Mouse (Mus musculus): ENCODE data around the gene Ccdc117. TPM values are rescaled to one million over a fixed set of nuclear protein-coding genes. Genes with fewer than 3 reads are reported as not detected.

Gene Ccdc117
- total RNA-seq, 1 experiment: 27.4 TPM

- Histone ChIP-seq H3K4me1 (ENCODE audit: control insufficient read depth in 2 of 2, insufficient read depth in 2 of 2, low read length in 2 of 2, poor library complexity in 1 of 2) (no peaks in the 10 kb centered on the region; a peak in 1 of 4 replicates), H3K9ac (ENCODE audit: insufficient read depth, low read depth, low read length, poor library complexity, severe bottlenecking) (no peak within 1 kb of the TSS), H3K9me3 (ENCODE audit: control insufficient read depth, insufficient read depth, low read depth, low read length) (no peaks in the 10 kb centered on the region), H3K27ac (ENCODE audit: insufficient read depth, low read depth, low read length, poor library complexity, severe bottlenecking) (no peak within 1 kb of the TSS), H3K36me3 (ENCODE audit: control insufficient read depth, insufficient read depth, low read length, poor library complexity, severe bottlenecking) (no peaks in the 10 kb centered on the region), H3K4me3 (ENCODE audit: insufficient read depth in 1 of 2, low read depth in 1 of 2, low read length in 2 of 2, poor library complexity in 1 of 2, severe bottlenecking in 1 of 2) (no peak within 1 kb of the TSS)
- no peak for DNase-seq (ENCODE audit: low read depth, low spot score)
- no peak for TF ChIP-seq MAFK (IDR thresholded peaks at IDR 0.05; ENCODE audit: insufficient read depth, low read depth, low read length)
- TF ChIP-seq ZC3H11A (IDR thresholded peaks at IDR 0.05; ENCODE audit: borderline replicate concordance, low read depth, low read length): no peak
- no peak for TF ChIP-seq ZNF384 (IDR thresholded peaks at IDR 0.05; ENCODE audit: low read depth, low read length)
- no peak for TF ChIP-seq HCFC1 (IDR thresholded peaks at IDR 0.05; ENCODE audit: borderline replicate concordance, insufficient read depth, low read length)
- TF ChIP-seq CHD2 (IDR thresholded peaks at IDR 0.05; ENCODE audit: low read depth, low read length): no peak
- in situ Hi-C loops (cut with MboI; ENCODE audit: low sequenced_read_pairs in 2 of 2, unreplicated experiment in 2 of 2): no loop called here
Observed at GRCm38 (mm10) chr11:5569474-5569873, 27.5 kb upstream of the Ccdc117 start, which contains the start of gene Ankrd36. TSS of gene Ankrd36 (plus strand) at chr11:5569684.

GRCm38 (mm10) chr11:5568082-5568481 lies 26.1 kb upstream of the Ccdc117 start:
- no peaks in the 10 kb centered on the region for H3K9me3 ChIP-seq (ENCODE audit: control insufficient read depth, insufficient read depth, low read depth, low read length)
- no peak overlapping the region for H3K27ac ChIP-seq (ENCODE audit: insufficient read depth, low read depth, low read length, poor library complexity, severe bottlenecking)
- in situ Hi-C loops (cut with MboI; ENCODE audit: low sequenced_read_pairs in 2 of 2, unreplicated experiment in 2 of 2): no loop called here
- no peak for DNase-seq (ENCODE audit: low read depth, low spot score)
- H3K9ac ChIP-seq (ENCODE audit: insufficient read depth, low read depth, low read length, poor library complexity, severe bottlenecking): no peak overlapping the region
- H3K4me3 ChIP-seq (ENCODE audit: insufficient read depth in 1 of 2, low read depth in 1 of 2, low read length in 2 of 2, poor library complexity in 1 of 2, severe bottlenecking in 1 of 2): no peak overlapping the region
- peaks cover 6% of the 10 kb centered on the region in 2 experiments; a peak in 3 of 4 replicates for H3K4me1 ChIP-seq (ENCODE audit: control insufficient read depth in 2 of 2, insufficient read depth in 2 of 2, low read length in 2 of 2, poor library complexity in 1 of 2)
- no peaks in the 10 kb centered on the region for H3K36me3 ChIP-seq (ENCODE audit: control insufficient read depth, insufficient read depth, low read length, poor library complexity, severe bottlenecking)
- TF ChIP-seq MAFK (IDR thresholded peaks at IDR 0.05; ENCODE audit: insufficient read depth, low read depth, low read length) (no peak), ZNF384 (IDR thresholded peaks at IDR 0.05; ENCODE audit: low read depth, low read length) (no peak), HCFC1 (IDR thresholded peaks at IDR 0.05; ENCODE audit: borderline replicate concordance, insufficient read depth, low read length) (no peak), CHD2 (IDR thresholded peaks at IDR 0.05; ENCODE audit: low read depth, low read length) (no peak), ZC3H11A (IDR thresholded peaks at IDR 0.05; ENCODE audit: borderline replicate concordance, low read depth, low read length) (no peak)

- Histone ChIP-seq H3K4me3 (ENCODE audit: insufficient read depth in 1 of 2, low read depth in 1 of 2, low read length in 2 of 2, poor library complexity in 1 of 2, severe bottlenecking in 1 of 2) (no peak overlapping the region), H3K36me3 (ENCODE audit: control insufficient read depth, insufficient read depth, low read length, poor library complexity, severe bottlenecking) (no peaks in the 10 kb centered on the region), H3K9me3 (ENCODE audit: control insufficient read depth, insufficient read depth, low read depth, low read length) (no peaks in the 10 kb centered on the region), H3K27ac (ENCODE audit: insufficient read depth, low read depth, low read length, poor library complexity, severe bottlenecking) (no peak overlapping the region), H3K9ac (ENCODE audit: insufficient read depth, low read depth, low read length, poor library complexity, severe bottlenecking) (no peak overlapping the region), H3K4me1 (ENCODE audit: control insufficient read depth in 2 of 2, insufficient read depth in 2 of 2, low read length in 2 of 2, poor library complexity in 1 of 2) (peaks cover 6 to 7% of the 10 kb centered on the region in 2 experiments; a peak in 3 of 4 replicates)
- TF ChIP-seq CHD2 (IDR thresholded peaks at IDR 0.05; ENCODE audit: low read depth, low read length) (no peak), MAFK (IDR thresholded peaks at IDR 0.05; ENCODE audit: insufficient read depth, low read depth, low read length) (peak; percentile 92)
- in situ Hi-C loops (cut with MboI; ENCODE audit: low sequenced_read_pairs in 2 of 2, unreplicated experiment in 2 of 2): no loop called here
- DNase-seq (ENCODE audit: low read depth, low spot score): no peak
Observed at GRCm38 (mm10) chr11:5567654-5568053, 25.7 kb upstream of the Ccdc117 start.

- H3K9ac ChIP-seq (ENCODE audit: insufficient read depth, low read depth, low read length, poor library complexity, severe bottlenecking): no peak overlapping the region
- peaks cover 6 to 11% of the 10 kb centered on the region in 2 experiments; a peak in 3 of 4 replicates for H3K4me1 ChIP-seq (ENCODE audit: control insufficient read depth in 2 of 2, insufficient read depth in 2 of 2, low read length in 2 of 2, poor library complexity in 1 of 2)
- H3K27ac ChIP-seq (ENCODE audit: insufficient read depth, low read depth, low read length, poor library complexity, severe bottlenecking): no peak overlapping the region
- in situ Hi-C loops (cut with MboI; ENCODE audit: low sequenced_read_pairs in 2 of 2, unreplicated experiment in 2 of 2): no loop called here
- H3K36me3 ChIP-seq (ENCODE audit: control insufficient read depth, insufficient read depth, low read length, poor library complexity, severe bottlenecking): no peaks in the 10 kb centered on the region
- no peaks in the 10 kb centered on the region for H3K9me3 ChIP-seq (ENCODE audit: control insufficient read depth, insufficient read depth, low read depth, low read length)
- no peak for TF ChIP-seq CHD2 (IDR thresholded peaks at IDR 0.05; ENCODE audit: low read depth, low read length)
- no peak for TF ChIP-seq ZNF384 (IDR thresholded peaks at IDR 0.05; ENCODE audit: low read depth, low read length)
- no peak for TF ChIP-seq ZC3H11A (IDR thresholded peaks at IDR 0.05; ENCODE audit: borderline replicate concordance, low read depth, low read length)
- no peak for TF ChIP-seq HCFC1 (IDR thresholded peaks at IDR 0.05; ENCODE audit: borderline replicate concordance, insufficient read depth, low read length)
- no peak for TF ChIP-seq MAFK (IDR thresholded peaks at IDR 0.05; ENCODE audit: insufficient read depth, low read depth, low read length)
- no peak for DNase-seq (ENCODE audit: low read depth, low spot score)
- H3K4me3 ChIP-seq (ENCODE audit: insufficient read depth in 1 of 2, low read depth in 1 of 2, low read length in 2 of 2, poor library complexity in 1 of 2, severe bottlenecking in 1 of 2): no peak overlapping the region
Observed at GRCm38 (mm10) chr11:5566506-5566905, 24.5 kb upstream of the Ccdc117 start.

- Histone ChIP-seq H3K4me1 (ENCODE audit: control insufficient read depth in 2 of 2, insufficient read depth in 2 of 2, low read length in 2 of 2, poor library complexity in 1 of 2) (peaks cover 6 to 11% of the 10 kb centered on the region in 2 experiments; a peak in 3 of 4 replicates), H3K27ac (ENCODE audit: insufficient read depth, low read depth, low read length, poor library complexity, severe bottlenecking) (no peak overlapping the region), H3K36me3 (ENCODE audit: control insufficient read depth, insufficient read depth, low read length, poor library complexity, severe bottlenecking) (no peaks in the 10 kb centered on the region), H3K4me3 (ENCODE audit: insufficient read depth in 1 of 2, low read depth in 1 of 2, low read length in 2 of 2, poor library complexity in 1 of 2, severe bottlenecking in 1 of 2) (no peak overlapping the region), H3K9me3 (ENCODE audit: control insufficient read depth, insufficient read depth, low read depth, low read length) (no peaks in the 10 kb centered on the region), H3K9ac (ENCODE audit: insufficient read depth, low read depth, low read length, poor library complexity, severe bottlenecking) (no peak overlapping the region)
- DNase-seq (ENCODE audit: low read depth, low spot score): no peak
- TF ChIP-seq MAFK (IDR thresholded peaks at IDR 0.05; ENCODE audit: insufficient read depth, low read depth, low read length) (no peak), CHD2 (IDR thresholded peaks at IDR 0.05; ENCODE audit: low read depth, low read length) (no peak), HCFC1 (IDR thresholded peaks at IDR 0.05; ENCODE audit: borderline replicate concordance, insufficient read depth, low read length) (no peak)
- in situ Hi-C loops (cut with MboI; ENCODE audit: low sequenced_read_pairs in 2 of 2, unreplicated experiment in 2 of 2): no loop called here
Observed at GRCm38 (mm10) chr11:5565596-5565995, 23.6 kb upstream of the Ccdc117 start.

Measured in ES-E14 (cell line).